Mouse (Mus musculus) retina, postnatal 1 day (tissue): Measurements from ENCODE around the gene Cacna1a.
A peak's percentile ranks its signal among the peaks of the same experiment; 100 is the strongest.

ENCODE experiments used
- DNase-seq: peaks from one replicate; pipeline ENCODE4 v3.0.0-alpha.2; 2012

Cacna1a gene

DNA sequence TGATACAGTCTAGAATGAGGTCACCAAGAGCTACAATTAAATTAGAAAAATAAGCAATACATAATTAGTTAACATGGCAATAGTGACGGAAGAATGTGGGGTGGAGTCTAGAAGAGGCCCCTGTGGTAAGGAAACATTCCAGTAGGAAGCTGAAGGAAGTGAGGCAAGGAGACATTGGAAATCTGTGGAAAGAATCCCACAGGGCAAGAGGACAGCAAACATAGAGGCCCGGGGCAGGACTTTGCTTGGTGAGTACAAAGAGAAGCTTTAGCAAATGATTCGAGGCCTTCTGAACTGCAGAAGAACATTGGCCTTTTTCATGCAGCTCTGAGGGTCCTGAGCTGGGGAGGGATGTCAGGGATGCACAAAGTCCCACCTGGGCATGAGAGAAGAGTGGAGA lies at the start of gene Cacna1a:
Gene Cacna1a (plus strand): TSS at position 166 of the 400 bp plus-strand sequence.
- no peak for DNase-seq

DNA sequence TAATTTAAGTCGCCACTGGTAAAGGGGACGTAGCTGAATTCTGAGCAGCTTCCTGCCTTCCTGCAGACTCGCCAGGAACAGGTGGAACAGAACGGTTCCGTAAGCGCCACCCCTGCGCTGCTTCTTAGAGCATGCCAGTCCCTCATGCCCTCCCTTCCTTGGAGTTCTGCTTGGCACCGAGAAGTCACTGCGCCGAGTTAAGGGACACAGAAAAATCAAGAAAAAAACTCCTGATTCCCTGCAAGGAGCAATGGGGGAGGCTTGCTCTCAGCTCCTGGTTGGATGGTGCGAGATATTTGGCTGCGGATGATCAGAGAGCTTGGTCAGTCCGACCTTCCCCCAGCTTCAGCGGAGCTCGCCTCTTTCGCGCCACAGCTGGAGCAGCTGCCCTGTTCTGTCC lies 49.7 kb upstream of the Cacna1a start:
- no peak for DNase-seq

DNA sequence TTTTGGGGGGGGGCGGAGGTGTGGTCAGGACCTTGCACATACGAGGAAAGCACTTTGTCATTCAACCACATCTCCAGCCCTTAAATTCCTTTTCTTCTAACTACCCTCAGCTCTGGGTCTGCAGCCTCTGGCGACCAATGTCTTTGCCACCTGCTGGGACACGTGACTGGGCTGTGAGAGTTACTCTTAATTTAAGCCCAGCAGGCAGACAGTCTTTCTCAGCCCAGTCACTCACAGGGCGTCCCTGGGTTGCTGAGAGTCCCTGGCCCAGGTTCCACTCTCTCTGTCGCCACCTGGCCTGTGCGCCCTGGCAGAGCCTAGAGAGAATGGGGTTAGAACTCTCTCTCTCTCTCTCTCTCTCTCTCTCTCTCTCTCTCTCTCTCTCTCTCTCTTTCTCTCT lies 48.9 kb upstream of the Cacna1a start:
- DNase-seq = no peak

DNA sequence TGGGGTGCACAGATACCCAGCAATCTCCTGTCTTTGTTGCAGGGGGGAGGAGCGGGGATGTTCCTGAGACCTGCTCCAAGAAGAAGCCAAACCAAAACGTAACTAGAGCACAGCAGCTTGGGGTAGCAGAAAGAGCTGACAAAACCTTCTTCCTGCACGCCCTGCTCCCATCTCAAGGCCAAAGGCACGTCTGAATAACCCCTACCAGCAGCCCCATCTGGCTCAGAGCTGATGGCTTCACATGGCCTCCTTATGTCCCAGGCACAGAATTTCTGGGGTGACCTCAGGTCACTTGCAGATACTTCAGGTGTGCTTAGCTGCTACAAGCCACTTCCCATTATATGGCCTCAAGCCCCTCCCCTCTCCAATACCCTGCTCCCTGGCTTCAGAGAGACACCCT lies 48.4 kb upstream of the Cacna1a start:
- no peak for DNase-seq

DNA sequence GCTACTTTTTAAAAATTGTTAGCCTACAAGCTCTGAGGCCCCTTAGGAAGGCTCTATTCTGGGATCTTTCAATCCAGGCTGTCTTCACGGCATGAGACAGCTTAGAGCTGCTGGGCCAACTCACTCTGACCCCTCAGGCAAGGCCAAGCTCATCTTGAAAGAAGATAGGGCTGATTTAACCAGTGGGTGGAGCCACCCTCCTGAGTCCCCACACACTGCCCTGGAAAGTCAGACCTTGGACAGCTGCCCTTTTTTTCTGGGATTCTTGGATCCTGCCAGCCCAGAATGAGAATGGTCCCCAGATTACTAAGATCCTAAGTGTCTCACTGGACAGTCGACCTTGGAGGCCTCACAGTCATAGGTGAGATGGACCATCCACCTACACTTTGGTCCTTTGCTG lies 47.6 kb upstream of the Cacna1a start:
- no peak for DNase-seq

DNA sequence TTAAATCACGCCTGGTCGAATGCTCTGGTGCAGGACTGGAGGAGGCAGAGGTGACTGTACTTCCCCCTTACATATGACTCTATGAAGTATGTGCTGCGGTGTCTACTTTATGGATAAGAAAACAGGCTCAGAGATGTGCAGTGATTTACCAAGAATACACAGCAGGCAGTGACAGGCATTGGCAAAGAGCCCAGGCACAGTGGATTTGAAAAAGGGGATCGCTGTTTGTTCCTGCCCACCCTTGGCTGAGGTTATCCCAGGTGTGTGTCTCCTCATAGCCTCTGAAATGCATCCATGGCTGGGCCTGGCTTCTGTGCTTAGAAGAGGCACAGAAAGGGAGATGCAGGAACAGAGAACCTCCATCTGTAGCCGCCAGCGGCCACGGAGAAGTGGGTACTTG lies 42.7 kb upstream of the Cacna1a start:
- no peak for DNase-seq

DNA sequence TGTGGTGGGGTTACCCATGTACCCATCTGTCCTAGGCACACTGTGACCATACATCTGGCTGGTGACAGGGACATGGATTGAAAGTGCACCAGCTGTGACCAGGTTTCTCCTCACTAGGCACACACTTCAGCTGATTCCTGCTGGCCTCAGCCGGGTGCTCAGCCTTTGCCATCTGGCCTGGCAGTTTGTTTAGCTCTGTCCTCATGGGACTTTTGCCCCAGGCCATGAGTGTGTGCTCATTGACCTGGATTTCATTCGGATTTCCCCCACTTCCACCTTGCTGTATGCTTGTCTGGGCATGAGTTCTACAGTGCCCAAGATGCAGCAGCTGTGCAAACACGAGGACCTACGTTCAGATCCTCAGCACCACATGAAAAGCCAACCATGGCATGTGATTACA lies 41.8 kb upstream of the Cacna1a start:
- peak; percentile 84 for DNase-seq

DNA sequence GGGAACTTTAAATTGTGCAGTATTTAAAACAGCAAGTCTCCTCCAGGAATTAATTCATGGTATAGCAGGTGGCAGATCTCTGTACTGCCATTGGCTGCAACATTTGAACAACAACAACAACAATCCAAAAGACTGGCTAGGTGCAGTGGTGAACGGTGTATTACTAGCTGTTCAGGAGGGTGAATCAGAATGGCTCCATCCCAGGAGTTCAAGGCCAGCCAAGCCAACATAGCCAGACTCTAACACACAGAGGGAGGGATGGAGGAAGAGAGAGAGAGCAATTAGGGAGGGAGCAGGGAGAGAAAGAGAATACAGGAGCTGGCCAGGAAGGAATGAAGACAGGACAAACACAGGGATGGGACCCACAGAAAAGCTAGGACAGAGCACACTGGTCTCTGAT lies 38.7 kb upstream of the Cacna1a start:
- no peak for DNase-seq

DNA sequence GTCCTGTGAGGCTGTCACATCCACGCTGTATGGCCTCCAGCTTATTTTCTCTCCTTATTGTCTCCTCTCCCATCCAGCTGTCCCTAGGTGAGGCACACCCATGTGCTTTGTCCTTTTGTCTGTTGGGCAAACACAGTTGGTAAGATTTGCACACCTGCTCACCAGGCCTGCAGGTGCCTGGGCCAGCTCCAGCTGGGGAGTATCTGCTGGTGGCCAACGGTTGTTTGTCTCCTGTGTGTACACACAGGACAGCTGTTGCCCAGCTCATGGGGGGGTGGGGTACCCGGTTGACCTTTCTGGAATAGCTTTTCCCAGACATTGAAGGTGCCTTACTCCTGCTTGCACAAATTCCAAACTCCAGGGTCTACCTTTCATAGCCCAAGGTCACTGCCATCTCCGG lies 37.3 kb upstream of the Cacna1a start:
- no peak for DNase-seq

DNA sequence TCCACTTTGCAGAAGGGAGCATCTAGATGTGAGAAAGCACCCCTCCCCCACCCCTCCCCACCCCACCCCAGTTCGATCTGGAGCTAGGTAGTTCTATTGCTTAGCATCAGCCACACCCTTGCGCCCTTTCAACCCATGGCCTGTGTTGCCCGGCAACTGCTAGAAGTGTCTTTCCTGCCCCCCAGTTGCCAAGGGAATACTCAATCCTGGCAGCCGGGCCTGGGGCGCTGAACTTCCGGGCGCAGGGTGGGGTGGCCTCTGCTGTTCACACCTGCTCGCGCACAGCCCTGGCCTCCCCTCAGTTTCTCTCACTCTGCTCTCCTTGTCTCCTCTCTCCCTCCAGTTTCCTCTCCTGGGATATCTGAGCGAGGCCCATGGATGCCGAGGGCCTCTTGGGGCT lies 31.8 kb upstream of the Cacna1a start:
- DNase-seq = no peak

DNA sequence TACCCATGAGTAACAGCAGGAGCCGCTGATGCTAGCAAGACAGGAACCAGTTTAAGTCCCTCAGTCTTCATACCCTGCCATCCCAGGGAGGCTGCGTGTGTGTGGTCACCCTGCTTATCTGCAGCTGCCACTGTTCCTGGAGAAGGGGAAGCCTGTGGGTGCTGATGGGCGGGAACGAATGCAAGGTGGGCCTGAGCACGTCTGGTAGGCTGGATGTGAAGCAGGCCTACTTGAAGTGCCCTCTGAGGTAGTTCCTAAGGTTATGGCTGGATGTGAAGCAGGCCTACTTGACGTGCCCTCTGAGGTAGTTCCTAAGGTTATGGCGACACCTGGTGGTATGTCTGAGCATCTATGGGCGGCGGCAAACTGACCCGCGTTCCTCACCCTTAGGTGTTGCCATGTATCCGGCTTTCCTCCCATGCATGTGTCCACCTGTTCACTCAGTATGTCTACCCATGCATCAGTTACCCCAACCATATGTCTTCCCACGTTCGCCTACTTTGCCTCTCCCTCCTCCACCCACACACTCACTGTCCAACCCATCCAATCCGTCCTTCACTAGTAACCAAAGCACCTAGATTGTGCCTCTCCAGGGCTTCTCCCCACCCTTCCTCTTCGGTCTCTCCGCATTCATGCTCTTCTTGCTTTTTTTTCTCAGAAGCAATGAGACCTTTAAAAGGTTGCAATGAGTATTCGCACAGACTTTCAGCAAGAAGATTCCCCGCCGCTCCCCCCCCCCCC lies 30.4 kb upstream of the Cacna1a start:
- DNase-seq = peak; percentile 84

DNA sequence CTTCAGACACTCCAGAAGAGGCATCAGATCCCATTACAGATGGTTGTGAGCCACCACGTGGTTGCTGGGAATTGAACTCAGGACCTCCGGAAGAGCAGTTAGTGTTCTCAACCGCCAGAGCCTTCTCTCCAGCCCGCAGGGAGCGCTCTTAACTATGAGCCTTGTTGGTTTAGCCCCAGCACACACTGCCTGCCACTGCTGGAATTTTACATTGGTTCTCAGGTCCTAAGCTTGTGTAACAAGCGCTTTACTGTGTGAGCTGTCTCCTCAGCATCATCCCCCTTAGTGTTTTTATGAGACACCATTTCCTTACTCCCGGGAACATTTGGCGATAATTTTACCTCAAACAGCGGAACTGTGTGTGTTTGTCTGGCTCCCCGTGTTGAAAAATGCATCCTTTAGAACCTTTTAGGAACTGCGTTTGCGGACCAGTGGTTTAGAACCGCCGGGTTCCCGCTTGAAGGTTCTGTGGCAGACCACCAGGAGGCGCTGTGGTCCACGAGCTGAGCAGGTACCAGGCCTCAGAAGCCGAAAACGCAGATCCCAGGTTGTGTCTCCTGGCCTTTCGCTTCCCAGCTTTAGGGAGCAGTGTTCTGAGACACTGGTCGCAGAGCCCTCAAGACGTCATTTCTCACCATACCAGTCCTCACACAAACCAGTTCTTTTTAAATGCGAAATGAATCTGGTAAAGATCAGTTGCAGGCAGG lies 24.7 kb upstream of the Cacna1a start:
- DNase-seq = peak; percentile 69

DNA sequence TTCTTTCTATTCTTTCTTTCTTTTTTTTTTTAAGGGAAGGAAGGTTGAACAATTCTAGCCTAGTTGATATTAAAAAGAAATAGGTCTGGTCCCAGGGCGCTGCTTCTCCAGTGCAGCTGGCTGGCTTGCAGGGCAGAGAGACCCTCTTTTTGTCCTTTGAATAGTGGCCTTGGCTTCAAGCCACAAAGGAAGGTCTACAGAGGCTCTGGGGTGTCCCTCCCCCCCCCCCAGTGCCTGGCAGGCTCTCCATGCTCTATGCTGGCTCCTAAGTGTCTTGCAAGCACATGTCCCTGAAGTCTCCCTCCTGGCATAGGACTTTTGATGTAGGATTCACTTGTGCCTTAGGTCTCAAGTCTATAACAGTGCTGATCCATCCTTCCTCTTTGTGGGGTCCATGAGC lies 23.0 kb upstream of the Cacna1a start:
- no peak for DNase-seq

DNA sequence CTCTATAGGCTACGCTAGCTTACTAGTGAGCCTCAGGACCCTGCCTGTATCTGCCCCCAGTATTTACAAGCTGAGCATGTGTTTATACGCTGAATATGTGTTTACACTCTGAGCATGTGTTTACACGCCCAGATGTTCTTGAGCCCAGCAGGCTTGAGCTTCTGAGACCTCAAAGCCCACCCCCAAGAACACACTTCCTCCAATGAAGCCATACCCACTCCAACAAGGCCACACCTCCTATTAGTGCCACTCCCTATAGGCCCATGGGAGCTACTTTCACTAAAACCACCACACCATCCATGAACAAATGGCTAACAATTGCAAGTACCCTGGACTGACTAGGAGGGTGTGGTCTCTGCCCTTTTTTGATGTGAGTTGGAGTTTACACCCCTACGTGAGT lies 17.3 kb upstream of the Cacna1a start:
- DNase-seq = no peak

DNA sequence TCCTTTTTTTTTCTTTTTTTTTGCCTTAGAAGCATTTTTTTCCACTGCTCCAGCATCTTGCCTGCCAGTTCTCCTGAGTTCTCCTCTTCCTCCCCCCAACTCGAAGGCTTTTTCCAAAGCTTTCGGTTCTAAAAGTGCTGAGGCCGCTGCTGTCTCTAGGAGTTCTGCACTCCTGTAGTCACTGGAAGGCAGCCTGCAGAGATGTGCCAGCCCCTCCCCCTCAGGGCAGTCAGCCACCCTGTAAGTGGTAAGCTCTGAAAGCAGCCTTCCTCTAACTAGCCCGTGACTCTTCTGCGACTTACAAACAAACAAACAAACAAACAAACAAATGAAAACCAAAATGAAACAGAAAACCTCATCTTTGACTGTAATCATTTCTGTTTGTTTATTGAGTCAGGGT lies 13.2 kb upstream of the Cacna1a start:
- no peak for DNase-seq

DNA sequence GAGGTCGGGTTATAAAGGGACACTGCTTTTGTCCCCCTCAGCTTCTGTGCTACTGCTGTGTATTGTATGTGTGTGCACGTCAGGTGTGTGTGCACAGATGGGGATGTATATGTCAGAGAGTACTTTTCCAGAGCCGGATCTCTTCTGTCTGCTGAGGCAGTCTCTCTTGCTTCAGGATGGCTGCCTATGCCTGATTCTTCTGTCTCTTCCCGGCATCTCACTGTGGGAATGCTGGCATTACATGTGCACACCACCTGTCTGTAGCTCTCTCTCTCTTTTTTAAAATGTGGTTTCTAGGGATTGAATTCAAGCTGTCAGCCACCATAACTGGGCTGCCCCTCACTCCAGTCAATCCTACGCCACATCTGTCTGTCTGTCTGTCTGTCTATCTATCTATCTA lies 12.4 kb upstream of the Cacna1a start:
- DNase-seq = no peak

DNA sequence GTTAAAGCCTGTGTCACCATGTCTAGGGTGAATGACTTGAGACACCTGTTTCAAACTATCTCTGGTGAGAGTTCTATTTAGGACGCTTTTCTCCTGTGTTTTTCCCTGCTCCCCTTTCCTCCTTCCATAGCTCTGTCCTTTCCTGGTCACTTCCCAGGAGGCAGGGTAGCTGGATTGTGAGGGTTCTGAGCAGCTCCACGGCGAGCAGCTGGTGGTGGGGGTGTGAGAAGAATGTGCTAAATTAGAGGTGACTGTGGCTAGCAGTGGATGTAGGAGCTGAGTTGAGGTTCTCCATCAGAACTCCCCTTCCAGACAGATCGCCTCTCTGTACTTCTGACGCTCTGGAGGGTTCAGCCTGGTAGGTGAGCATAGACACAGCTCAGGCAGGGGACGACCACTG lies 11.7 kb upstream of the Cacna1a start:
- DNase-seq = no peak

DNA sequence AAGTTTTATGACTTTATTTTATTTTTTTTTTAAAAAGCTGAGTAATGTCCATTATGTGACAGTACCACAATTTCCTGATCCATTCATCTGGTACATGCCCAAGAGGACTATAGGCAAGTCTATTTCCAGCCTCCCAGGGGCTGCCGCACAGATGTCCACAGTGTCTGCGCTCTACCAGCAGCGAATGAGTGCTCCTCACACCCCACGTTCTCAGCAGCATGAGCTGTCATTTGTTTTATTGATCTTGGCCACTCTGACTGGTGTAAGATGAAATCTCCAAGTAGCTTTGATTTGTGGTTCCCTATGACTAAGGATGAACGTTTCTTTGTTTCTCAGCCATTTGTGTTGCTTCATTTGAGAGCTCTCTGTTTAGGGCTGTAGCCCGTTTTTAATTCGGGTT lies 6.6 kb upstream of the Cacna1a start:
- DNase-seq = no peak

DNA sequence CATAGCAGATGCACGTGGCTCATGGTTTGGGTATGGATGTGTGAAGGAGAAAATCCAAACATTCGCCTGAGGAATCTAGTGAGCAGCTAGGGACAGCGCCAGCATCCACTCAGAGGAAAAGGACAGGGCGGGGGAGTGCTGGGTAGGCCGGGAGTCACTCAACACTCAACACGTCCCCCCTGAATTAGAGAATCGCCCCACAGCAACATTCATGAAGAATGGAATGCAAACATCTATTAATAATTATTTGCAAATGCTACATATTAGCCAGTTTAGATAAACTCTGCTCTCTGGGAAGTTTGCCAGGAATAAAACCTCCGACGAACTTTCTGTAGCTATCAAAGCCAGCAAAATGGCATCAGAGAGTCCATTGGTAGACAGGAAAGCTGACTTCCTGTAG lies 533 bp downstream of the Cacna1a start:
- no peak for DNase-seq

DNA sequence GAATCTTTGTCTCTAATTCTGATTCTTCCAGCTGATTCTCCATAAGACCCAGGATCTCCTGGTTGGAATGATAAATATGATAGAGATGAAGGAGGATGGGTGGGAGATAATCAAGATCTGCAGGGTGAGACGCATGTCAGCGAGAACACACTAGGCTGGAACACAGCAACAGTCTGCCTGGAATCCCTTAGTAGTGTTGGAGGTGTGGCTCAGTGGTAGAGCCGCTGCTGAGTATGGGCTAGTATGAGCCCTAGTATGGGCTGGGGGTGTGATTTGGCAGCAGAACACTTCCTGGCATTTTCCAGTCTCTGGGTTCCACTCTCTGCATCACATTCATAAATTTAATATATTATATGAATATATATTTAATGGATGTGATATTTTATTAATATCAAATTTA lies 933 bp downstream of the Cacna1a start:
- no peak for DNase-seq

DNA sequence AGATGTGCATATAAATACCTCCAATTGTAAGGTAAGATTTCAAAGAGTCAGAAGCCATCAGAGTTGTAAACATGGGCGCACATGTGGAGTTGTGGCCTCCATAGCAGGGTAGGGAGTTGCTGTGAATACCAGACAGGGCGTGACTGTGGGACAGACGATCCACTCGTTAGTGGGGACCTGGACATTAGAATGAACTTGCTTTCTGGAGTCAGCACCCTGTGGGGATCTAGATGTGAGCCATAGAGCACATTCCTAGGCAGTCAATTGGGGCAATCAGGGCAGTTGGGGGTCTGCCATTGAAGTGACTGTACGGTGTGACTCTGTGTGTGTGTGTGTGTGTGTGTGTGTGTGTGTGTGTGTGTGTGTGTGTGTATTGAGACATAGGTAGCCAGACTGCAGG lies 3.4 kb downstream of the Cacna1a start:
- DNase-seq = no peak

DNA sequence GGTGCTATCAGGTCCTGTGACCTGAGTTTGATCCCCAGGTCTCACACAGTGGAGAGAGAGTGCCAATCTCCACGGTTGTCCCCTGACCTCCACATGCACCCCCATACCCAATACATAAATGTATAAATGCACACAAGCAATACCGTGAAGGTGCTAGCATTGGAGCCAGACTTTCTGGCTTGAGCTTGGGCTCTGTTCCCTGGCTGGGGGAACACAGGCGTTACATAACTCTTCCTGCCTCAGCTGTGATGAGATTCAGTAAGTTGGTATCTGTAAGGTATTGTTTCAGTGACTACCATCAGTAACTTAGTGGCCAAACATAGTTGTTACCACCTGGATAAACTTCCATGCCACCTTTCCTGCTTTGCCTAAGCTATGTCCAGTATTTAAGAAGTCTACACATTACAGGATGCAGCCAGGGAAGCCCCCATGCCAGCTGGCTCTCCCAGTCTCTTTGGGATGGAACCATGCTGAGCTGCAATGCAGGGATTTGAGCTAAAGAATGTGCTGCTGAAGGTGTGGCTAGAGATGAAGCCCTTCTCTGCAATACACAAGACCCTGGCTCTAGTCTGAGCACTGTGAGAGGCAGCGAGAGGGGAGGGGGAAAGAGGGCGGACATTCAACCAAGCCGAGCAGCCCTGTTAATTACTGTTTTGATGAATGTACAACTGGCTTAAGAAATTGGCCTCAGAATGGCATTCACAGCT lies 7.7 kb downstream of the Cacna1a start:
- DNase-seq = no peak

DNA sequence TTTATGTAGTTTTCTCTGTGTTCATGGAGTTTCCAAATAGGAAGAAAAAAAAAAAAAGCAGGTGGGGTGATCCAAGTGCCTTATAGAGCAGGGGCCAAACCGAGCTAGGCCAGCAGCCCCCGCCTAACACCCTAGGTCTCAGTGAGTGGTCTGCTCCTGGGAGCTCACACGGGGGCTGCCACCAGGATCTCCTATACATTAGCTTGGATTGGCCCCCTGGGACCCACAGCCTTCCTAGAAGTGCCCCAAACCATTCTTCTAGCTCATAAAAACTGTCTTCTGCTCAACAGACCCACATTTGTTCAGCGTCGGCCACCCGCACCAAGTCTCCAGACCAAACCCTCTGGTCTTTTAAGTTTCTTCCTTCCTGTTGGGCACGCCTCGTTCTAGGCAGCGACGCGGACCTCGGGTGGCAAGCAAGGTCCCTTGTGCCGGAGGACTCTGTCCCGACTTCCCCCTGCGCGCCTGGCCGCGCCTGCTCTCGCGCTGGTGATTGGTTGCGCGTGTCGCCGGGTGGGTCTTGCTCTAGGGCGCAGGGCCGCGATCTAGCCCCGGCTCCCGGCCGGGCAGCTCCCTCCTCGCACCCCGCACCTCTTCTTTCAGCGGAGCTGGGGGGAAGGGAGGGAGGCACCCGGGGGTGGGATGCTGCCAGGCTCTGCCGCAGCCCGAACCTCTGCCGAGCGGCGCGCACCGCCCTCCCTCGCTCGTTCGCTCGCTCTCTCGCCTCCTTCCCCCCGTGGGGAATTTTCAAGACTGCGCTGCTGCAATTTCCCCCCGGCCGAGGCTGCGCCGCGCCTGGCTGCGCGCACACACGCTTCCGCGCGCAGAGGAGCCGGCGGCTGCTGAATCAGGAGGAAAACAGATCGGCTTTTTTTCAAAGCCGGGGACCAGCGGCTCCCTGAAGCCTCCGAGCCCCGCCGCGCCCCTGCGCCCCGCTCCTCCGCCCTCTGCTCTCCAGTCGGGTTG lies 25.9 kb downstream of the Cacna1a start:
- peak; percentile 84 for DNase-seq
